Mouse (Mus musculus) frontal cortex, postnatal 36 days (tissue): ENCODE results near the gene Arhgef39.

Experiments used
- DNase-seq, 2 experiments: peaks; one replicate each; pipeline ENCODE4 v3.0.0; 2022; ENCODE audit warnings: low spot score in 2 of 2

Gene Arhgef39

GRCm38 (mm10) chr4:43478906-43479832, 20.3 kb downstream of the Arhgef39 start:
- no peak for DNase-seq

- DNase-seq = no peak
These were observed 21.0 kb downstream of the Arhgef39 start for GRCm38 (mm10) chr4:43478534-43478858.

GRCm38 (mm10) chr4:43477857-43478533, 21.5 kb downstream of the Arhgef39 start:
- DNase-seq = peak; percentile 81 to 88

GRCm38 (mm10) chr4:43476604-43477003, 22.9 kb downstream of the Arhgef39 start:
- no peak for DNase-seq

- no peak for DNase-seq
These were observed 25.9 kb downstream of the Arhgef39 start for GRCm38 (mm10) chr4:43473636-43474035.

- DNase-seq = no peak
These were observed 29.2 kb downstream of the Arhgef39 start for GRCm38 (mm10) chr4:43470301-43470700.

GRCm38 (mm10) chr4:43466872-43467271, 32.6 kb downstream of the Arhgef39 start:
- no peak for DNase-seq

- no peak for DNase-seq
These were observed 33.6 kb downstream of the Arhgef39 start for GRCm38 (mm10) chr4:43465935-43466334.

GRCm38 (mm10) chr4:43463102-43463501, 36.4 kb downstream of the Arhgef39 start:
- DNase-seq = no peak

- DNase-seq = no peak
These were observed 42.4 kb downstream of the Arhgef39 start for GRCm38 (mm10) chr4:43457124-43457523.

- DNase-seq = no peak
These were observed 43.0 kb downstream of the Arhgef39 start for GRCm38 (mm10) chr4:43456470-43456869.

- DNase-seq = no peak
These were observed 45.3 kb downstream of the Arhgef39 start, which contains the start of gene Cd72 for GRCm38 (mm10) chr4:43454041-43454836. Gene Cd72, minus strand, starts transcription at chr4:43454628.

- no peak for DNase-seq
These were observed 46.1 kb downstream of the Arhgef39 start for GRCm38 (mm10) chr4:43453413-43453812.

- DNase-seq = no peak
These were observed 47.2 kb downstream of the Arhgef39 start for GRCm38 (mm10) chr4:43452315-43452714.

GRCm38 (mm10) chr4:43448554-43448953, 50.9 kb downstream of the Arhgef39 start:
- no peak for DNase-seq

- DNase-seq = no peak
These were observed 52.2 kb downstream of the Arhgef39 start for GRCm38 (mm10) chr4:43447251-43447650.
